Mouse (Mus musculus) telencephalon, adult 2 months (tissue): Measurements from ENCODE around the gene Gm2007.
"Not testable (repeated sequence)": the region's sequence is repeated elsewhere in the genome, so short reads cannot be mapped to it uniquely, and the experiment has no call there.

Experiments used
- DNase-seq: peaks from one replicate; pipeline ENCODE4 v3.0.0-alpha.2; 2011; ENCODE audit warnings: low read depth, low spot score

Gm2007 gene

DNA sequence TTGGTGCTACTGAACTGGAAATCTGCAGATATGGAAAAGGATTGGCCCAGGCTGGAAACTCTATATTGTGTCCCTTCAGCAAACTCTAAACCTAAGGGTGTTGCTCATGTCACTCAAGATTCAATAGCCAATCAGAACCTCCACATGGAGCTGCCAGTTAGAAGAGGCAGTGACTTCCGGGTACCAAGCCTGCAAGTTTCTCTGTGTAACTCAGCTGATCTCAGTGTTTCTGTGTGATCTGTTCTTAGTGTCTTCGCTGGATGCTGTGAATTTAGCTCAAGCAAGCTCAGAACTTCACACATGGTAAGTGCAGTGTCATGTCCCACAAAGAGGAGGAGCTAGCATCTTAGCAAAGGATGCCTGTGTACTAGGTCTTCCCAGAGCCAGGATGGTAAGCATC is at the start of gene Gm2007:
Gene Gm2007 (plus strand): TSS at position 301 of the 400 bp plus-strand sequence.
- not testable (repeated sequence) for DNase-seq

- not testable (repeated sequence) for DNase-seq
These were observed 37.8 kb upstream of the Gm2007 start, which contains the start of gene Zfp969 for GRCm38 (mm10) chr2:175703546-175703945. Gene Zfp969 (minus strand): TSS chr2:175703646.

- not testable (repeated sequence) for DNase-seq
These were observed 59.7 kb downstream of the Gm2007 start, which contains the start of gene Gm14288 for GRCm38 (mm10) chr2:175800993-175801392. Gene Gm14288 (minus strand): TSS chr2:175801093.
